Mouse (Mus musculus) heart, postnatal 0 days (tissue): ENCODE data around the gene Pou2f1.

Experiments used
- CTCF ChIP-seq: IDR thresholded peaks from 2 replicates; pipeline ENCODE4 v1.5.1; 2016; ENCODE audit warnings: antibody characterized with exemption, control low read depth, low read depth
- EP300 ChIP-seq: IDR thresholded peaks from 2 replicates; pipeline ENCODE4 v1.6.1; 2016; ENCODE audit warnings: antibody characterized with exemption, low read depth

GRCm38 (mm10) chr1:165818145-165818860, 184.2 kb downstream of the Pou2f1 start:
- TF ChIP-seq CTCF (no peak), EP300 (no peak)
